Mouse (Mus musculus) heart, postnatal 0 days (tissue): ENCODE data around the gene Tex14.

Experiments
- CTCF ChIP-seq: IDR thresholded peaks from 2 replicates; pipeline ENCODE4 v1.5.1; 2016; ENCODE audit warnings: antibody characterized with exemption, control low read depth, low read depth
- EP300 ChIP-seq: IDR thresholded peaks from 2 replicates; pipeline ENCODE4 v1.6.1; 2016; ENCODE audit warnings: antibody characterized with exemption, low read depth

DNA sequence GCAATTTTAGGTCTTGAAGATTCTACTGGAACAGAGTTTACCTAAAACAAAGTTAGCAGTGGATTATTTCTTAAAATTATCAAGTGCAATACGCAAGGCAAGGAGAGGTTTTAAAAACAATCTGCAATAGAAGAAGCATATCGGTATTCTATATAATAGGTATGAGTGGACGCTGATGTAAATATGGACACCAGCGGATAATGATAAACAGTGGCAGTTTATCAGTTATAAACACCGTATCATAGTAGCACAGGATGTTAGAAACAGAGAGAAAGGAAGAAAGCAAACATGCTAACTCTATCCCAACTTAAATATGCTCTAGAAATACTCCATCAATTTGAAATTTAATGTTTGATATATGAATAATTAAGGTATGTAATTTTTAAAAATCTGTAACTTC lies 39.7 kb upstream of the Tex14 start:
- TF ChIP-seq CTCF: no peak
- no peak for TF ChIP-seq EP300
